Mouse (Mus musculus) MEL (cell line): ENCODE measurements at regions not wholly inside any gene's neighbourhood (a gene's known extent, or its start where the extent isn't known, plus 50 kb on each side); places are given as distances from the start of the nearest gene placed in this dataset.

ENCODE experiments used
- CTCF ChIP-seq, 3 experiments: IDR thresholded peaks in 2 of 3; conservative IDR thresholded peaks in 1 of 3; 2 replicates each; pipeline ENCODE4 v1.5.1; 2011 to 2012; ENCODE audit warnings: low read length in 3 of 3, low read depth in 2 of 3, mild to moderate bottlenecking in 2 of 3, improper control_type of control experiment in 1 of 3, inconsistent platforms in 1 of 3, mixed read lengths in 1 of 3, moderate library complexity in 1 of 3; ENCODE audit not compliant: control insufficient read depth in 1 of 3, insufficient read depth in 1 of 3, poor library complexity in 1 of 3, severe bottlenecking in 1 of 3
- EP300 ChIP-seq, 2 experiments: IDR thresholded peaks; 2 replicates each; pipeline ENCODE4 v1.6.1; 2011; ENCODE audit warnings: improper control_type of control experiment in 2 of 2, low read length in 2 of 2, low read depth in 1 of 2, mild to moderate bottlenecking in 1 of 2
- ETS1 ChIP-seq: IDR thresholded peaks from 2 replicates; pipeline ENCODE4 v1.6.1; 2012; ENCODE audit warnings: low read depth, mild to moderate bottlenecking, inconsistent platforms, low read length, improper control_type of control experiment, moderate library complexity
- GATA1 ChIP-seq: IDR thresholded peaks from 2 replicates; pipeline ENCODE4 v1.6.1; 2011; ENCODE audit warnings: low read depth, low read length, improper control_type of control experiment
- JUND ChIP-seq: IDR thresholded peaks from 2 replicates; pipeline ENCODE4 v1.6.1; 2011; ENCODE audit warnings: low read depth, mild to moderate bottlenecking, improper control_type of control experiment, low read length
- MAX ChIP-seq: IDR thresholded peaks from 2 replicates; pipeline ENCODE4 v1.6.1; 2011; ENCODE audit warnings: low read length, improper control_type of control experiment
- MAZ ChIP-seq: IDR thresholded peaks from 2 replicates; pipeline ENCODE4 v1.6.1; 2012; ENCODE audit warnings: low read depth, mild to moderate bottlenecking, inconsistent platforms, low read length, improper control_type of control experiment
- POLR2A ChIP-seq, 2 experiments: IDR thresholded peaks; 2 replicates each; pipeline ENCODE4 v1.6.1; 2011 to 2012; ENCODE audit warnings: low read length in 2 of 2, mild to moderate bottlenecking in 2 of 2, control low read depth in 1 of 2, improper control_type of control experiment in 1 of 2, low read depth in 1 of 2, moderate library complexity in 1 of 2; ENCODE audit not compliant: control insufficient read depth in 1 of 2, insufficient read depth in 1 of 2, poor library complexity in 1 of 2
- TCF12 ChIP-seq: IDR thresholded peaks from 2 replicates; pipeline ENCODE4 v1.6.1; 2014; ENCODE audit warnings: low read depth, mild to moderate bottlenecking, inconsistent platforms, low read length, improper control_type of control experiment, moderate library complexity
- UBTF ChIP-seq: IDR thresholded peaks from 2 replicates; pipeline ENCODE4 v1.6.1; 2012; ENCODE audit warnings: low read depth, mild to moderate bottlenecking, inconsistent platforms, low read length, improper control_type of control experiment, moderate library complexity, borderline replicate concordance; ENCODE audit not compliant: insufficient read depth
- USF1 ChIP-seq: IDR thresholded peaks from 2 replicates; pipeline ENCODE4 v1.6.1; 2014; ENCODE audit warnings: low read depth, mild to moderate bottlenecking, inconsistent platforms, low read length, improper control_type of control experiment, moderate library complexity

- TF ChIP-seq CTCF (IDR thresholded peaks at IDR 0.05 in 2 of 3, conservative IDR thresholded peaks at IDR 0.05 in 1 of 3; ENCODE audit: control insufficient read depth in 1 of 3, insufficient read depth in 1 of 3, low read depth in 2 of 3, low read length in 3 of 3, poor library complexity in 1 of 3, severe bottlenecking in 1 of 3) (no peak), JUND (no peak), EP300 (IDR thresholded peaks at IDR 0.05; ENCODE audit: low read depth in 1 of 2, low read length in 2 of 2) (no peak), POLR2A (IDR thresholded peaks at IDR 0.05; ENCODE audit: control insufficient read depth in 1 of 2, insufficient read depth in 1 of 2, low read depth in 1 of 2, low read length in 2 of 2, poor library complexity in 1 of 2) (no peak), UBTF (no peak), ETS1 (no peak), MAX (no peak), MAZ (no peak), USF1 (no peak), GATA1 (no peak), TCF12 (no peak)
Measured at GRCm38 (mm10) chr9:103924641-103925040, 77.7 kb upstream of the Nphp3 start.
